Mouse (Mus musculus) MEL (cell line): ENCODE results near the gene C330007P06Rik.

ENCODE experiments used
- CTCF ChIP-seq, 3 experiments: IDR thresholded peaks in 2 of 3; conservative IDR thresholded peaks in 1 of 3; 2 replicates each; pipeline ENCODE4 v1.5.1; 2011 to 2012; ENCODE audit warnings: low read length in 3 of 3, low read depth in 2 of 3, mild to moderate bottlenecking in 2 of 3, improper control_type of control experiment in 1 of 3, inconsistent platforms in 1 of 3, mixed read lengths in 1 of 3, moderate library complexity in 1 of 3; ENCODE audit not compliant: control insufficient read depth in 1 of 3, insufficient read depth in 1 of 3, poor library complexity in 1 of 3, severe bottlenecking in 1 of 3
- EP300 ChIP-seq, 2 experiments: IDR thresholded peaks; 2 replicates each; pipeline ENCODE4 v1.6.1; 2011; ENCODE audit warnings: improper control_type of control experiment in 2 of 2, low read length in 2 of 2, low read depth in 1 of 2, mild to moderate bottlenecking in 1 of 2
- NELFE ChIP-seq: IDR thresholded peaks from 2 replicates; pipeline ENCODE4 v1.6.1; 2011; ENCODE audit warnings: low read depth, low read length, improper control_type of control experiment
- POLR2A ChIP-seq, 2 experiments: IDR thresholded peaks; 2 replicates each; pipeline ENCODE4 v1.6.1; 2011 to 2012; ENCODE audit warnings: low read length in 2 of 2, mild to moderate bottlenecking in 2 of 2, control low read depth in 1 of 2, improper control_type of control experiment in 1 of 2, low read depth in 1 of 2, moderate library complexity in 1 of 2; ENCODE audit not compliant: control insufficient read depth in 1 of 2, insufficient read depth in 1 of 2, poor library complexity in 1 of 2
- UBTF ChIP-seq: IDR thresholded peaks from 2 replicates; pipeline ENCODE4 v1.6.1; 2012; ENCODE audit warnings: low read depth, mild to moderate bottlenecking, inconsistent platforms, low read length, improper control_type of control experiment, moderate library complexity, borderline replicate concordance; ENCODE audit not compliant: insufficient read depth

DNA sequence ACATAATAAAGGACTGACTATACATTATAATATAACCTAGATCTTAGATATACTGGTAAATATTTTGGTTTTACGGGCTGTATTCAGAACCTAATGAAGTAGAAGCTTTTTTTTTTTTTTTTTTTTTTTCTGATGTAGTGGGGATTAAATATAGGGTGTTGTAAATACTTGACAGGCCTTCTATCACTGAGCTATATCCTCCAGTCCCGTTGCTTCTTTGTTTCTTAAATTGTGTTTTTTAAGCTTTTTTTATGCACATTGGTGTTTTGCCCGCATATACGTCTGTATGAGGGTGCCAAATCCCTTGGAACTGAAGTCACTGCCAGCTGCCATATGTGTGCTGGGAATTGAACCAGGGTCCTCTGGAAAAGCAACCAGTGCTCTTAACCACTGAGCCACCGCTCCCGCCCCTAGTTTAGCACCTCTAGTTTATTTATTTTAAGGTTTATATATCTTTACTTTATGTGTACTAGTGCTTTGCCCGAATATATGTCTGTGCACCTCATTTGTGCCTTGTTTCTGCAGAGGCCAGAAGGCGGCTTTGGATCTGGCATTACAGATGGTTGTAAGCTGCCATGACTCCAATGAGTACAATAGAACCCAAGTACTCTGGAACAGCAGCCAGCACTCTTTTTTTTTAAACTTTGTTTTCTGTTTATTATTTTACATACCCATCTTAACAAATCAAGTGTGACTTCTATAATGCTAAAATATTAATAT, 9.1 kb downstream of the C330007P06Rik start:
- TF ChIP-seq POLR2A (IDR thresholded peaks at IDR 0.05; ENCODE audit: control insufficient read depth in 1 of 2, insufficient read depth in 1 of 2, low read depth in 1 of 2, low read length in 2 of 2, poor library complexity in 1 of 2) = peak; percentile 36 to 58; a peak in 3 of 4 replicates
- TF ChIP-seq NELFE = peak; percentile 32; the same call in 1 of the 2 replicates
- TF ChIP-seq CTCF (IDR thresholded peaks at IDR 0.05 in 2 of 3, conservative IDR thresholded peaks at IDR 0.05 in 1 of 3; ENCODE audit: control insufficient read depth in 1 of 3, insufficient read depth in 1 of 3, low read depth in 2 of 3, low read length in 3 of 3, poor library complexity in 1 of 3, severe bottlenecking in 1 of 3) = no peak
- TF ChIP-seq EP300 (IDR thresholded peaks at IDR 0.05; ENCODE audit: low read depth in 1 of 2, low read length in 2 of 2) = no peak
- TF ChIP-seq UBTF = no peak
